Mouse (Mus musculus) heart, postnatal 10 days (tissue): ENCODE measurements around the gene Snapc5. TPM values are rescaled to one million over a fixed set of nuclear protein-coding genes. Genes with fewer than 3 reads are reported as not detected.

ENCODE experiments used
- microRNA-seq, 2 experiments: library from miRNA; unstranded; fragments of <30 nt; microRNA quantifications; one replicate each; pipeline ENCODE4 v1.2.0; 2022
- total RNA-seq, 2 experiments: library from RNA; stranded (reverse); gene quantifications; 2 replicates each; pipeline ENCODE4 v1.2.3; 2021

Snapc5 gene
- total RNA-seq, 2 experiments from 2014 or later: 19.9 to 24.2 TPM

Small RNA genes lying within 50 kb of the gene (microRNA-seq; reads per million reads assigned to microRNA genes)
- 0 reads per million in 2 experiments for gene Gm24106

Other genes with a start within 250 kb of the Snapc5 start
- 10 to 100 TPM; 16.1 to 19.4 TPM for gene Smad6, start 157.2 kb upstream of the Snapc5 start, total RNA-seq
- under 1 TPM in 1 of 2 experiments, not detected in 1; 0.26 TPM for gene Lctl, start 62.1 kb upstream of the Snapc5 start, total RNA-seq
- 1 to 10 TPM; 5.8 to 8.1 TPM for gene Zwilch, start 6.2 kb upstream of the Snapc5 start, total RNA-seq
- gene Rpl4, start 5.9 kb upstream of the Snapc5 start, total RNA-seq: 100 to 1,000 TPM; 625 to 646 TPM
- gene Uchl4, start 55.9 kb downstream of the Snapc5 start, total RNA-seq: 1 to 10 TPM; 2.1 to 2.2 TPM
- 10 to 100 TPM; 59.6 to 65.1 TPM for gene Map2k1, start 74.4 kb downstream of the Snapc5 start, total RNA-seq
- 10 to 100 TPM; 26.6 to 28.9 TPM for gene Tipin, start 102.3 kb downstream of the Snapc5 start, total RNA-seq
- 10 to 100 TPM; 17.4 to 21.3 TPM for gene Dis3l, start 162.0 kb downstream of the Snapc5 start, total RNA-seq
- 1 to 10 TPM; 3.3 to 4.2 TPM for gene Megf11, start 206.4 kb downstream of the Snapc5 start, total RNA-seq